Mouse (Mus musculus): Measurements from ENCODE around the gene Ncor1. TPM values are rescaled to one million over a fixed set of nuclear protein-coding genes. Genes with fewer than 3 reads are reported as not detected.
"Not testable (repeated sequence)": the region's sequence is repeated elsewhere in the genome, so short reads cannot be mapped to it uniquely, and the experiment has no call there.

Gene Ncor1
- total RNA-seq (2015; ENCODE audit: low replicate concordance) (149 and 283 TPM in 2 replicates), total RNA-seq (2017; ENCODE audit: low replicate concordance) (146 and 152 TPM in 2 replicates)

GRCm38 (mm10) chr11:62458276-62458724 is at the start of gene Ncor1, which contains the start of gene Pigl:
Gene Ncor1 (minus strand): TSS chr11:62458541.
Gene Pigl (plus strand): TSS chr11:62458460.
- ATAC-seq (replicated peaks; ENCODE audit: low FRiP score, poor library complexity, severe bottlenecking), result peak; percentile 64

GRCm38 (mm10) chr11:62507683-62508082 is 49.3 kb upstream of the Ncor1 start:
- no peak for ATAC-seq (replicated peaks; ENCODE audit: low FRiP score, poor library complexity, severe bottlenecking)

GRCm38 (mm10) chr11:62500529-62500928 is 42.2 kb upstream of the Ncor1 start:
- ATAC-seq (replicated peaks; ENCODE audit: low FRiP score, poor library complexity, severe bottlenecking), result no peak

- no peak for ATAC-seq (replicated peaks; ENCODE audit: low FRiP score, poor library complexity, severe bottlenecking)
Observed at GRCm38 (mm10) chr11:62498802-62499201, 40.5 kb upstream of the Ncor1 start.

GRCm38 (mm10) chr11:62497181-62497580 is 38.8 kb upstream of the Ncor1 start:
- no peak for ATAC-seq (replicated peaks; ENCODE audit: low FRiP score, poor library complexity, severe bottlenecking)

GRCm38 (mm10) chr11:62496151-62496715 is 37.9 kb upstream of the Ncor1 start:
- ATAC-seq (replicated peaks; ENCODE audit: low FRiP score, poor library complexity, severe bottlenecking), result peak; percentile 88

GRCm38 (mm10) chr11:62495276-62495801 is 37.0 kb upstream of the Ncor1 start:
- ATAC-seq (replicated peaks; ENCODE audit: low FRiP score, poor library complexity, severe bottlenecking), result no peak

GRCm38 (mm10) chr11:62494754-62495275 is 36.5 kb upstream of the Ncor1 start:
- ATAC-seq (replicated peaks; ENCODE audit: low FRiP score, poor library complexity, severe bottlenecking), result no peak

GRCm38 (mm10) chr11:62493701-62494100 is 35.4 kb upstream of the Ncor1 start:
- no peak for ATAC-seq (replicated peaks; ENCODE audit: low FRiP score, poor library complexity, severe bottlenecking)

GRCm38 (mm10) chr11:62487540-62488350 is 29.4 kb upstream of the Ncor1 start:
- ATAC-seq (replicated peaks; ENCODE audit: low FRiP score, poor library complexity, severe bottlenecking), result no peak

- ATAC-seq (replicated peaks; ENCODE audit: low FRiP score, poor library complexity, severe bottlenecking), result no peak
Observed at GRCm38 (mm10) chr11:62486949-62487348, 28.6 kb upstream of the Ncor1 start.

- no peak for ATAC-seq (replicated peaks; ENCODE audit: low FRiP score, poor library complexity, severe bottlenecking)
Observed at GRCm38 (mm10) chr11:62479581-62479980, 21.2 kb upstream of the Ncor1 start.

- no peak for ATAC-seq (replicated peaks; ENCODE audit: low FRiP score, poor library complexity, severe bottlenecking)
Observed at GRCm38 (mm10) chr11:62478931-62479330, 20.6 kb upstream of the Ncor1 start.

GRCm38 (mm10) chr11:62476156-62476555 is 17.8 kb upstream of the Ncor1 start:
- no peak for ATAC-seq (replicated peaks; ENCODE audit: low FRiP score, poor library complexity, severe bottlenecking)

GRCm38 (mm10) chr11:62473516-62473915 is 15.2 kb upstream of the Ncor1 start:
- ATAC-seq (replicated peaks; ENCODE audit: low FRiP score, poor library complexity, severe bottlenecking), result no peak

- no peak for ATAC-seq (replicated peaks; ENCODE audit: low FRiP score, poor library complexity, severe bottlenecking)
Observed at GRCm38 (mm10) chr11:62470451-62470850, 12.1 kb upstream of the Ncor1 start.

- not testable (repeated sequence) for ATAC-seq (replicated peaks; ENCODE audit: low FRiP score, poor library complexity, severe bottlenecking)
Observed at GRCm38 (mm10) chr11:62467289-62467688, 8.9 kb upstream of the Ncor1 start.

- 0 out of 2 replicates have a peak, but pooled peaks have one; percentile 17 for ATAC-seq (replicated peaks; ENCODE audit: low FRiP score, poor library complexity, severe bottlenecking)
Observed at GRCm38 (mm10) chr11:62466546-62466945, 8.2 kb upstream of the Ncor1 start.

GRCm38 (mm10) chr11:62465849-62466248 is 7.5 kb upstream of the Ncor1 start:
- ATAC-seq (replicated peaks; ENCODE audit: low FRiP score, poor library complexity, severe bottlenecking), result no peak

- ATAC-seq (replicated peaks; ENCODE audit: low FRiP score, poor library complexity, severe bottlenecking), result peak; percentile 87
Observed at GRCm38 (mm10) chr11:62464696-62465095, 6.4 kb upstream of the Ncor1 start.

Measured in erythroblast, adult 5-6 weeks (primary cell).